Mouse (Mus musculus) duodenum, adult 2 months (tissue): ENCODE results near the gene Gmeb1. TPM values are rescaled to one million over a fixed set of nuclear protein-coding genes. Genes with fewer than 3 reads are reported as not detected.

Experiments used
- polyA plus RNA-seq: library from polyadenylated mRNA; depleted of rRNA; stranded (reverse); fragments of >200 nt; gene quantifications from 2 replicates; pipeline ENCODE4 v1.2.3, GENCODE M21; 2012; ENCODE audit warnings: low replicate concordance; rRNA removed

The Gmeb1 gene
- polyA plus RNA-seq = 9.0 and 10.4 TPM in 2 replicates

DNA sequence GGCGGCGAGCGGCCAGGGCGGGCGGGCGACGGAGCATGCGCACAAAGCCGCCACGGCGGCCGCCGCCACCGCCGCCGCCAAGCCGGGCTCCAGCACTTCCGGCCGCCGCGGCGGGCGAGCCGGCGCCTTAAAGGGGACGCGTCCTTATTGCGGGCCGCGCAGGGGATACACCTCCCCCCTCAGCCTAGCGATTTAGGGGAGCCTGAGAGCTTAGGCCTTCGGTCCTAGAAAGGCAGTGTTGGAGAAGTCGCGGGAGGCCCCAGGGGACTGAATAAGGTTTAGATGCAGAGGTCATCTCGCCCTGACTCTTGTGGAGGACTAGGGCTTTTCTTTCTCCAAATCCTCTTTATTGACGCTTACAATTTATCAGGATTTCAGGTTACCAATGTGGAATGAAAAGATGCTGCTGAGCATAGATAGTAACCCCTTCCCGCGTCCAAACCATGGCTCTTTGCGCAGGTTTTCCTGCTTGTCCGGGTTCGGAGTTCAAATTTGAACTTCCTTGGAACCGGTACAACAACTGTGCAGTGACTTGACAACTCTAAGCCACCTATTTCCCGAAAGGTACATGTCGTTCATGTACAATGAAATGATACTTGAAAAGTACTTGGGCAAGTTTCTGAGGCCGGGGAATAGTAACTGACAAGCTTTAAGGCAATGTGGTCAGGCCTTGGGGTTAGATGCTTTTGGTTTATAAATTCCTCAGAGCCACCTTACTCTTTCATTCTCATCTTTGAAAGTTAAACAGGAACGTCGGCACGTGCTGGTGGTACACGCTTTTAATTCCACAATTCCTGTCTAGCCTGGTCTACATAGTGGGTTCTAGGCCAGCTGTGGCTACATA lies at the start of gene Gmeb1:
TSS of gene Gmeb1 (minus strand) at position 89 of the 844 bp plus-strand sequence.

DNA sequence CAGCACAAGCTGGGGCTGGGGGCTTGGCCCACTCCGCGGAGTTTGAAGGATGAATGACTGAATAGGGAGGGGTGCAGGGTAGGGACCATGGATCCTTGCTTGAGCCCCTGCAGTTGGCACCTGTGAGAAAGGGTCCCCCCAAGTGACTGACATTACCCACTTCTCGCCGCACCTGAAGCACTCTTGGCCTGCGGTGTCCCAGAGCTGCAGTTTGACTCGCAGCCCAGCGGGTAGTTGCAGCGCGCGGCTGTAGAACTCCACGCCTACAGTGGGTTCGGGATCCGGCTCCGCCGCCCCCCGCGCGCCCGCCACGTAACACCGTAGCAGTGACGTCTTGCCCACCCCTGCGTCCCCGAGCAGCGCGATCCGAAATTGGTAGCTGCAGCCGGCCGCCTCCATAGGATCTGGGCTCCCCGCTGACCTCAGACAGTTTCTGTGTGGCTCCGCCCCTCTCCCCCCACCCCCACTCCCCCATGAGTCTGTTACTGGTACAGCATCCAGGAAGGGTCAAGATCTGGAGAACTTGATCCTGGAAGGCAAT lies 41.6 kb upstream of the Gmeb1 start, which contains the start of gene Rab42:
TSS of gene Rab42 (minus strand) at position 447 of the 541 bp plus-strand sequence.

DNA sequence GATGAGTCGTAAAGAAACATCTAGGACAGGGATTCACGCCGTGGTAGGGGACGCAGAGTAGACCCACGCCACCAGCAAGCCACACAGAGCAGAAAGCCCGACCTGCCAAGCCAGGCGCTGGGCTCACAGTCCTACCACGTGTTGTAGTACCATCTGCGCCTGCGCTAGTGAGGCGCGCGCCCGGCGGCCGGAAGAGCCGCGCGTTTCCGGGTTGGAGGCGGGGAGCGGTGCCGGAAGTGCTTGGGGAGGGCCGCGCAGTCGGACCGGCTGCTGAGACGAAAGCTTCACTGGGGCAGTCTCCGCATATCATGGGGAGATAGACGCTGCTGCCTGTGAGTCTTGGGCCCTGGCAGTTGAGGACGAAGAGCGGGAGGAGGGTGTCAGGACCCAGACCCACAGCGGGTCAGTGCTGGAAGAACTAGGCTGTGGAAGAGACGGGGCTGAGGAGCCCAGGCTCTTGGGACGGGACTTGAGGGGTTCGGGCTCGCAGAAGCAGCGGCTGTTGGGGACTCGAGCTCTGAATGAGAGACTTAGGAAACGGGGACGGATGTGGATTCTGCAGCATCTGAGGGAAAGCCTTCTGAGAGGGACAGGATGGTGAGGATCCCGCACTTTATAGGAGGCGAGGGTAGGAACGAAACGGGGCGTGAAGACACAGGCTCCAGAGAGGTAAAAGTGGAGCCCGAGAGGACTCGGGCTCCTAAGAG lies 12.9 kb upstream of the Gmeb1 start, which contains the start of gene Taf12:
TSS of gene Taf12 (plus strand) at position 220 of the 707 bp plus-strand sequence.

DNA sequence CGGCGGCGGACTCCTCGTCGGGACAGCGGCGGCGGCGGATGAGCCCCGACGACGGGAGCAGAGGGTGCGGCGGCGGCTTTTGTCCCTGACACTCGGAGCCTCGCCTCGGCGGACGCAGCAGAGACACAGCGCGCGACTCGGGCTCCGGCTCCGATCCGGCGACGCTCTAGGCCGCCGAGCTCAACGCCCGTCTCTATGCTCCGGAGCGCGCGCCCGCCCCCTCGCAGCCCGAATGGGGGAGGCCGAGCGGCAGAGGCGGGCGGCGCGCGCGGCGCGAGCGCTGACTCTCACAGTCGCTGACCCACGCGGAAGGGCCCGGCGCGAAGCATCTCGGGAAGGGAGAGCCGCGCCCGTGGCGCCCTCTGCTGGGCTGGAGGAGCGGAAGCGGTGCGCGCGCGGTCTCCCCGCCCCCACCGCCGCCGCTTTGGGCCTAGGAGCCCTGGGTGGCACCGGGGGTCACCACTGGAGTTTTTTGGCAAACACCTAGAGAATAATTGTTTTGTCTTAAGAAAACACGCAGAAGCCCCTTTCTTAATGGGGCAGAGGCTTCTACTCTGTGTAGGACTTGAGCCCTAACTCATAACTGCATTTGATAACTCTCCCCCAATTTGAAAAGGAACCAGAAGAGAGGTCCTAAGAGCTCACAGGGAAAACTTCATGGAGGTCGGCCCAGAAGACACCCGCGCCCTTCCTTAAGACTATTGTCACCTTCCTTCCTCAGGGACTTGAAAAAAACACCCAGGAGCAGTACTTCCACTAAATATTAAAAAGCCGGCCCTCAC lies 49.3 kb downstream of the Gmeb1 start, which contains the start of gene Ythdf2:
TSS of gene Ythdf2 (minus strand) at position 351 of the 782 bp plus-strand sequence.

Other genes starting within 250 kb of the Gmeb1 start
- 0.05 TPM in 1 of 2 replicates, not detected in the other for gene Gm10300, start 186.9 kb downstream of the Gmeb1 start, polyA plus RNA-seq
- 12.2 and 18.6 TPM in 2 replicates for gene Epb41, start 186.3 kb downstream of the Gmeb1 start, polyA plus RNA-seq
- 0.26 and 0.60 TPM in 2 replicates for gene Oprd1, start 117.1 kb downstream of the Gmeb1 start, polyA plus RNA-seq
- gene Ythdf2, start 49.3 kb downstream of the Gmeb1 start, polyA plus RNA-seq = 7.8 and 10.2 TPM in 2 replicates
- gene Taf12, start 12.8 kb upstream of the Gmeb1 start, polyA plus RNA-seq = 1.3 and 2.1 TPM in 2 replicates
- 0.62 and 1.8 TPM in 2 replicates for gene Rab42, start 41.8 kb upstream of the Gmeb1 start, polyA plus RNA-seq
- gene Trnau1ap, start 67.9 kb upstream of the Gmeb1 start, polyA plus RNA-seq = 12.8 and 13.3 TPM in 2 replicates
- 8.5 and 11.4 TPM in 2 replicates for gene Rcc1, start 92.0 kb upstream of the Gmeb1 start, polyA plus RNA-seq
- gene Phactr4, start 160.9 kb upstream of the Gmeb1 start, polyA plus RNA-seq = 9.4 and 15.7 TPM in 2 replicates
- gene Med18, start 202.3 kb upstream of the Gmeb1 start, polyA plus RNA-seq = 0.91 and 1.5 TPM in 2 replicates
- gene Sesn2, start 248.9 kb upstream of the Gmeb1 start, polyA plus RNA-seq = 6.8 and 7.7 TPM in 2 replicates